Mouse (Mus musculus) liver, postnatal 0 days (tissue): Measurements from ENCODE around the gene Mdm4. TPM values are rescaled to one million over a fixed set of nuclear protein-coding genes. Genes with fewer than 3 reads are reported as not detected.
A peak's percentile ranks its signal among the peaks of the same experiment; 100 is the strongest.

ENCODE experiments used
- ATAC-seq: fragments of 200-750 bp; cut with Nextera tagmentation; 2 replicates; pipeline ENCODE4 v1.8.0; 2017; ENCODE audit warnings: mild to moderate bottlenecking, moderate library complexity
- DNase-seq: peaks from one replicate; pipeline ENCODE4 v3.0.0-alpha.2; 2016
- H3K27ac ChIP-seq: fragments of 300-500 bp; sonication (generic); 2 replicates; pipeline ENCODE4 v1.5.1; 2014; ENCODE audit warnings: antibody characterized with exemption, moderate library complexity, mild to moderate bottlenecking, low read depth
- H3K27me3 ChIP-seq: fragments of 300-500 bp; sonication (generic); 2 replicates; pipeline ENCODE4 v1.6.1; 2014; ENCODE audit warnings: low read length, control low read depth, mixed read lengths; ENCODE audit not compliant: insufficient read depth
- H3K36me3 ChIP-seq: fragments of 300-500 bp; sonication (generic); replicated peaks from 2 replicates; pipeline ENCODE4 v1.6.1; 2014; ENCODE audit warnings: mild to moderate bottlenecking, control low read depth, low read length, moderate library complexity, mixed read lengths; ENCODE audit not compliant: insufficient read depth
- H3K4me1 ChIP-seq: fragments of 300-500 bp; sonication (generic); 2 replicates; pipeline ENCODE4 v1.6.1; 2014; ENCODE audit warnings: antibody characterized with exemption, mild to moderate bottlenecking, control low read depth; ENCODE audit not compliant: insufficient read depth
- H3K4me2 ChIP-seq: fragments of 300-500 bp; sonication (generic); 2 replicates; pipeline ENCODE4 v1.6.1; 2014; ENCODE audit warnings: low read depth, mild to moderate bottlenecking, low read length, moderate library complexity, mixed read lengths
- H3K4me3 ChIP-seq: fragments of 300-500 bp; sonication (generic); 2 replicates; pipeline ENCODE4 v1.5.1; 2014; ENCODE audit warnings: low read depth, low read length
- H3K9ac ChIP-seq: fragments of 300-500 bp; sonication (generic); replicated peaks from 2 replicates; pipeline ENCODE4 v1.6.1; 2014; ENCODE audit warnings: mild to moderate bottlenecking, moderate library complexity
- H3K9me3 ChIP-seq: fragments of 300-500 bp; sonication (generic); 2 replicates; pipeline ENCODE4 v1.6.1; 2016; ENCODE audit warnings: mild to moderate bottlenecking, control low read depth, low read length, mixed read lengths
- CTCF ChIP-seq: sonication (generic); IDR thresholded peaks from 2 replicates; pipeline ENCODE4 v1.5.1; 2016; ENCODE audit warnings: antibody characterized with exemption, low read depth
- EP300 ChIP-seq: IDR thresholded peaks from 2 replicates; pipeline ENCODE4 v1.6.1; 2016; ENCODE audit warnings: antibody characterized with exemption, low read depth, mild to moderate bottlenecking
- WGBS: fragments of 180-500 bp; shearing (Covaris S2); extraction: QIAGEN DNeasy Blood & Tissue Kit; methylation state at CpG from one replicate; pipeline ENCODE4 v1.1.7; 2014; ENCODE audit not compliant: insufficient replicate concordance; 5-methylcytosine and 5-hydroxymethylcytosine counted together
- polyA plus RNA-seq: library from polyadenylated mRNA; unstranded; fragments of >200 nt; fragmentation: Nextera tagmentation; extraction: Ambion mirVana; gene quantifications from 2 replicates; pipeline ENCODE4 v1.2.1, GENCODE M21; 2015

The Mdm4 gene
- polyA plus RNA-seq, 1 experiment from 2014 or later, result 9.0 TPM

GRCm38 (mm10) chr1:133075651-133076400 lies 45.5 kb upstream of the Mdm4 start:
- TF ChIP-seq CTCF (no peak), EP300 (no peak)
- ATAC-seq (no peak), DNase-seq (no peak)
- Histone ChIP-seq H3K9ac (no peak overlapping the region), H3K36me3 (no peaks in the 10 kb centered on the region), H3K27ac (no peak overlapping the region), H3K4me3 (no peak overlapping the region), H3K27me3 (no peaks in the 10 kb centered on the region), H3K9me3 (no peaks in the 10 kb centered on the region), H3K4me1 (peaks cover 27% of the 10 kb centered on the region), H3K4me2 (no peak overlapping the region)
- 67% methylated on average over 6 of the region's 6 CpGs for WGBS

DNA sequence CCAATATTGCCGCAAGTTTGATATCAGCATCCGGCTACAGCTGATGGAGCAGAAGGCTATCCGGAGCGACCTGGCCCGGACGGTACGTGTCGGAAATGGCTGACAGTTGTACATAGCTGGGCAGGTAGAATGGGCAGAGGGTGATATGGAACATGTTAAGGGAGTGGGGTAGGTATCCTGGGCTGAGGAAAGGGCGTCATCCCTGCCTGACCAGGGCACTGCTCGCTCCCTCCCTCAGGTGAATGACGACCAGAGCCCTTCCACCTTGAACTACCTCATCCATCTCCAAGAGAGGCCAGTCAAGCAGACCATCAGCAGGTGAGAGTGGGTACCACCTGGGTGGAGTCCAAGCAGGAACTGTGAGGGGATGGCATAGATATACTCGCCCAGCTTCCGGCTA lies 44.2 kb upstream of the Mdm4 start:
- ATAC-seq, result no peak
- no peaks in the 10 kb centered on the region for H3K36me3 ChIP-seq
- H3K9ac ChIP-seq, result no peak overlapping the region
- H3K4me2 ChIP-seq, result no peak overlapping the region
- no peak overlapping the region for H3K4me3 ChIP-seq
- H3K27ac ChIP-seq, result no peak overlapping the region
- H3K4me1 ChIP-seq, result peaks cover 28% of the 10 kb centered on the region
- no peaks in the 10 kb centered on the region for H3K27me3 ChIP-seq
- TF ChIP-seq EP300 (no peak), CTCF (no peak)
- H3K9me3 ChIP-seq, result no peaks in the 10 kb centered on the region
- no peak for DNase-seq
- 81% methylated on average over 13 of the region's 13 CpGs for WGBS

- Histone ChIP-seq H3K36me3 (no peaks in the 10 kb centered on the region), H3K4me2 (no peak overlapping the region), H3K27ac (peak overlapping the region; percentile 24), H3K4me1 (peaks cover 28% of the 10 kb centered on the region), H3K9ac (no peak overlapping the region), H3K27me3 (no peaks in the 10 kb centered on the region), H3K4me3 (no peak overlapping the region), H3K9me3 (no peaks in the 10 kb centered on the region)
- DNase-seq (no peak), ATAC-seq (peak; percentile 74)
- TF ChIP-seq CTCF, result no peak
- no peak for TF ChIP-seq EP300
- 22% methylated on average over 9 of the region's 9 CpGs for WGBS
Measured at GRCm38 (mm10) chr1:133073327-133073856, 43.0 kb upstream of the Mdm4 start.

- H3K27me3 ChIP-seq, result no peaks in the 10 kb centered on the region
- no peaks in the 10 kb centered on the region for H3K9me3 ChIP-seq
- TF ChIP-seq EP300 (no peak), CTCF (no peak)
- DNase-seq, result no peak
- no peaks in the 10 kb centered on the region for H3K36me3 ChIP-seq
- H3K9ac ChIP-seq, result no peak overlapping the region
- peaks cover 18% of the 10 kb centered on the region for H3K4me1 ChIP-seq
- H3K4me3 ChIP-seq, result no peak overlapping the region
- H3K27ac ChIP-seq, result 0 out of 2 replicates have a peak overlapping the region, but pooled peaks have one; percentile 34
- no peak overlapping the region for H3K4me2 ChIP-seq
- 67% methylated on average over 16 of the region's 16 CpGs for WGBS
- no peak for ATAC-seq
Measured at GRCm38 (mm10) chr1:133071666-133072381, 41.5 kb upstream of the Mdm4 start.

GRCm38 (mm10) chr1:133070157-133070556 lies 39.8 kb upstream of the Mdm4 start:
- peaks cover 15% of the 10 kb centered on the region for H3K4me1 ChIP-seq
- H3K27me3 ChIP-seq, result no peaks in the 10 kb centered on the region
- no peaks in the 10 kb centered on the region for H3K9me3 ChIP-seq
- H3K36me3 ChIP-seq, result no peaks in the 10 kb centered on the region
- WGBS, result 20% methylated on average over 5 of the region's 5 CpGs
- H3K4me3 ChIP-seq, result no peak overlapping the region
- H3K27ac ChIP-seq, result no peak overlapping the region
- H3K9ac ChIP-seq, result no peak overlapping the region
- H3K4me2 ChIP-seq, result no peak overlapping the region
- peak; percentile 34 for DNase-seq
- 0 out of 2 replicates have a peak, but pooled peaks have one; percentile 17 for ATAC-seq
- TF ChIP-seq EP300, result no peak
- TF ChIP-seq CTCF, result no peak

- peaks cover 15% of the 10 kb centered on the region for H3K4me1 ChIP-seq
- DNase-seq, result no peak
- no peak for TF ChIP-seq CTCF
- no peak for TF ChIP-seq EP300
- H3K4me3 ChIP-seq, result no peak overlapping the region
- peak overlapping the region; percentile 34; the same call in 1 of the 2 replicates for H3K27ac ChIP-seq
- no peaks in the 10 kb centered on the region for H3K9me3 ChIP-seq
- no peaks in the 10 kb centered on the region for H3K27me3 ChIP-seq
- no peak overlapping the region for H3K9ac ChIP-seq
- ATAC-seq, result no peak
- WGBS, result 63% methylated on average over 12 of the region's 12 CpGs
- H3K4me2 ChIP-seq, result no peak overlapping the region
- H3K36me3 ChIP-seq, result no peaks in the 10 kb centered on the region
Measured at GRCm38 (mm10) chr1:133069275-133070120, 39.1 kb upstream of the Mdm4 start.
